Mouse (Mus musculus) regulatory T cell (primary cell): ENCODE measurements at regions not wholly inside any gene's neighbourhood (a gene's known extent, or its start where the extent isn't known, plus 50 kb on each side); places are given as distances from the start of the nearest gene placed in this dataset.

ENCODE experiments used
- in situ Hi-C: fragments of 300-600 bp; cut with MboI, MseI; formaldehyde crosslinking; loops from one replicate; pipeline ENCODE4 v1.15.1; 2025; ENCODE audit warnings: high pct_unique_total_duplicates

DNA sequence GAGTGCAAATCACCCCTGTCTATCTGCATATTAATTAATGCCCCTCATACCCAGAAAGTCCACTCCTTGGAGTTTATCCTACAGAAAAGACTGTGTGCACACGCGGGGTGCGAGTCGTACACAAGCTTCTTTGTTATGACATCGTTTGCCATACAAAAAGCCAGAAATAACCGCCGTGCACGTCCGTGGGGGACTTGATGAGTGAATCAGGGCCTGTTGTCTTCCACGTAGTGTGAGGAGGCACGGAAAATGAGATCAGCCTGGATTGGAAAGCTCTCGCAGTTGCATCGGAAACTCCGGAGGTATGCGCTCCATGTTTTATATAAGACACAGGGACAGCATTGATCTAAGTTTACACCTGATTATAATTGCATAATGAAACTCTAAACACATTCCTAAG, 120.3 kb downstream of the Etnk1 start:
- in situ Hi-C loops = no loop called here

DNA sequence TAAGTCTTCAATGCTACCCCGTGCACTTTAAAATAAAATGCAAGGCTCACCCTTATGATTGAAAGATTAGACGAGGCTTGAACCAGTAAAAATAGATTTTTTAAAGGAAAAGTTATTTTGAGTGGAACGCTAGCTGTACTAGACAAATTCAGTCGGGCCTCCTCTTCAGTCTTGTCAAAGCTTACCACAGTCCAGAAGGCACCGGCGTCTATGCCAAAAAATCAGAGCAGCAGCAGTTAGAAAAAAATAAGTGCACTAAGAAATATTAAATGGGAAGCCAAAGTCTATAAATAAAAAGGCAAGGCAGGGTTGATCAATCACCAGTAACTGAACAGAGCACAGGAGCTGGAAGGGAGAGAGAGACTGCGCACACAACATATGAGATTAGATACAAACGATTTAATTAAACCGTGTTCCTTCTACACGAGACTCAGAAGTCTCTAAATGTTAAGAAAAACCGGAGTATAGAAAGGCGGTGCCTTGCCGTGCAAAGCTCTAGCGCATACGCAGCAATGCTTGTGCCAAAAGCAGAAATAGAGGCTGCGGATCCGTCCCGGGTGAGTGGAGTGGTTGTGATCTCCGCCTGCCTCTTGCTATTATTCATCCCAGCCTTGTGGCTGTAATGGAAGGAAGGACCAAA, 121.6 kb downstream of the Etnk1 start:
- in situ Hi-C loops = no loop called here

DNA sequence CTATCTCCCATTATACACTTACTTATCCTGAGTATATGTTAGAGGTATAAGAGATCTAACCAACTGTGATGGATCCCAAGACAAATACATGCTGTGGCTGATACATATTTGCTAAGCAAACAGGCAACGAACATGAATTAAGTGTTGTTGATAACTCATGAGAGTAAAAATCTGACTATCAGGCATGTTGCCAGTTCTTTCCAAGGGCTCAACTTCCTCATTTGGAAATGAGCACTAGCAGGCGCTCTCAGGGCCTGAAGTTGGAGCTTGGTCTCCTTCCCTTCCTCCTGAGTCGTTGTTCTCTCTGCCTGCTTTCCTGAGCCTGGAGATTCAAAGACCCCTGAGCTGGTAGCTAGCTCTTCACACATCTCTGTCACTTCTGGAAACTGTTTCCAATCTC, 126.6 kb downstream of the Etnk1 start:
- in situ Hi-C loops = no loop called here

DNA sequence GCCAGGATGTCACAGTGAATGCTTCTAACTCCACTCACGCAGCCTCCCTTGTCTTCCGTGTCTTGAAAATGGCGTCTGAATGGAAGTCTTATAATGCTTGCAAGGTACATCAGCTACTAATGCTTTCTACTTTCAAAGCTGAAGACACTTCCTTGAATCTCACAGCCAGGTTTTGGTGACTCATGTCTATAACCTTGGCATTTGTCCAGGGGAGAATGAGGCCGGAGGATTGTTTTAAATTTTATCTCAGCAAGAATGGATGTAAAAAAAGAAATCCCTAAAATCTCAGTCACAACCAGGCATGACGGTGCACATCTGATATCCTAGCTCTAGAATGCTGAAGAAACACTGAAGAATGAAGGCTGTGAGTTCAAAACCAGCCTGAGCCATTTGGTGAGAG, 131.4 kb downstream of the Etnk1 start:
- in situ Hi-C loops = no loop called here

DNA sequence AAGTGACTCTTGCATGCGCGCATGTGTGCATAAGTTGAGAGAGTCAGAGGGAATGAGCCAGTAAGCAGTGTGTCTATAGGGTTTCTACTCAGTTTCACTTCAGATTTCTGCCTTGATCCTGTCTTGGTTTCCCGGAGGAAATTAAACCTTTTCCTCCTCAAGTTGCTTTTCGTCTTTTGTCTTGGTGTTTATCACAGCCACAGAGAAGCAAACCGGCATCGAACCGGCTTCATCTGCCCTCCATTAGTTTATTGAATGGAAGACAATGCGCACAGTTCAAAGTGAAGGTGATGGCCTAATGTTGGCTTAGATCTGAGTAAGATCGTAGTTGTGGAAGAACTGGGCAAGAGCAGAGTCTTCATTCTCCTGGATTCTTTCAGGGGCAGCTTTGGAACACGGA, 134.4 kb downstream of the Etnk1 start:
- in situ Hi-C loops = no loop called here

DNA sequence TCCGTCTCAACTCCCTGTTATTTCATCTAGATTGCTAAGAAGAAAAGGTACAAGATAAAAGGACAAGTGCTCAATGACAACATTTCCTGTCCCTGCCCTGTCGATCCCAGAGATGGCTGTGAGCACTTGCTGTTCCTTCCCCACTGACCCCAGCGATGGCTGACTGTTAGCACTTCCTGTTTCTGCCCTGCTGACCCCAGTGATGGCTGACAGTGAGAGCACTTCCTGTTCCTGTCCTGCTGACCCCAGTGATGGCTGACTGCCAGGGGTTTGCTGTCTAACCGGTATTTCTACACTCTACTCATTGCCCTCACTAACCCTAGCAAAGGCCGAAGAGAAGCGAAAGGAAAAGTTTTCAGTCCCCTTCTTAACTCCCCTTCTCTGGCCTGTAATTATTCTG, 140.3 kb downstream of the Etnk1 start:
- in situ Hi-C loops = no loop called here

DNA sequence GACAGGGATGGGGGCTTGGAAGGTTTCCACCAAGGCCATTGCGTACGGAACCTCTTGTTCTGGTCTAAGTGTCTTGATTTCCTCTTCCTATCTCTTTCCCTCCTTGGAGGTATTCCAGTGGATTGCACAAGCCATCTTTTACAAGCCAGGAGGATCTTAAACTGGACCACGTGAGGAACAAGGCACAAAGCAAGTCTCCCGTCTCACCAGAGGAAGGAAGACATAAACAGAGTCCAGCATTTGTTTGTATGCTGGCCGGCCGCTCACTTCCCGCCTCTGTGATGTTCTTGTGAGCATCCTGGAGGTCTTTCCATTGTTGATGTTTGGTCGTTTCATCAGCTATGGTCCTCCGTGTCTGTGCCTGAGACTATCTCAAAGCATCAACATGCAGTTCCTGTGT, 148.8 kb downstream of the Etnk1 start:
- in situ Hi-C loops = no loop called here

DNA sequence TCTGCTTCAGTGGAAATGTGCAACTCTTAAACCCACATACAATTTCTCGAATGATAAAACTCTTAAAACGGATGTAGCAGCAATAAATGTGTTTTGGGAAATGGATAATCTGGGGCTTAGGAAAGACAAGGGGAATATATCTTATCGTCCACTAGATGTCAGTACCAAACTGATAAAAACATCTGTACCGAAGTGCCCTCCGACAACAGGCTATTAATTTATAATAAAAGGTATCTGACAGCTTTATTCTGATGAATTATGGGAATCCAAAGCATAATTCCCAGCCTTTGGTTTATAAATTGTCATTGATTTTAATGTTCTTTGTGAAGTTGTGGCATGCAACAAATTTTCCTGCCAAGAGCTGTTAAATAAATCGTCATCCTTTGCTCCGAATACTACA, 153.4 kb downstream of the Etnk1 start:
- in situ Hi-C loops = no loop called here

DNA sequence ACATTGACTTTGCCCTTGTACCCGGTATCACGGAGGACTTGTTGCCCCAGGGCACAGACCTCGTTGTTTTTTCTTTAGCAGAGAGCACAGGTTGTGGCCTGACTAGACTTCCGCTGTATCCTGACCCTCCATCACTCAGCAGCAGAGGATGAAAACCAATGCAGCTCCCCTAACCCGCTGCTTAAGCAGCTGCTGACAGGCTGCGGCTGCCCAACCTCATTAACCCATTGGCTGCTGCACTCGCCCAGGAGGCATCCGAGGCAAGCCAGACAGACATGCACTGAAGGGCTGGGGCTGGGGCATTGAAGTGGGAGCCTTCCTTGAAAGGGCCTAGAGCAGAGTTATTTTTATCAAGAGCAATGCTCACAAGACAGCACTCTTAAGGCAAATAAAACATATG, 157.6 kb downstream of the Etnk1 start:
- in situ Hi-C loops = no loop called here

DNA sequence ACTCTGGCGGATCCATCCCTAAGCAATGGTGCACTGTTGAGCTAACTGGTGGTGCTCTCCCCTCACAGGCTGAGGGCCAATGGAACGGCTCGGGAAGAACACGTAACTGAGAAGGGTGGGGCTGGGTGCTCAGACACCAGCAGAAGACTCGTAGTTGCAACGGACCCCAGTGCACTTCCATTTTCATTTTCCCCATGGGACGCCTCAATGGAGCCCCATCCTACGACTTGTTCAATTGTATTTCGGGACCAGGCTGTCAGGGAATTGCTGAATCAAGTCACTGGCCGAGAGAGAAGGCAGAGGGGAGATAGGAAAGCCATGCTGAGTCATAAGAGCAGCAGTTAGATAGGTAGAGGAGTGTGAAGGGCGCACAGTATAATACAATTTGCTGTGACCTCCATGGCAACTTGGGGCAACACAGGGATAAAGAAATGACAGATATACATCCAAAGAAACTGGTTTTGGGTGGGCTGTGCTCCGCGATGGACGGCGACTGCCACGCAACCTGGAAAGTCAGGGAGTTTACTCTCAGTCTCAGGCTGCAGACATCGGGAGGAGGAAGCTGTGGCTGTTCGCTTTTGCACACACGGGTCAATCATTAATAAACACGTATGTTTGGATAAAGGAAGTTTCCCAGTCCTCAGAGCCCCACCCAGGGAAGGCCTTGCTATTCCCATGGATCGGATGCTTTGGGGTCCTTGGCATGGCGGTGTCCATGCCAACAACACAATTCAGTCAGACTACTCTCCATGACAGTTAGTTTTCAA, 160.1 kb downstream of the Etnk1 start:
- in situ Hi-C loops = no loop called here

DNA sequence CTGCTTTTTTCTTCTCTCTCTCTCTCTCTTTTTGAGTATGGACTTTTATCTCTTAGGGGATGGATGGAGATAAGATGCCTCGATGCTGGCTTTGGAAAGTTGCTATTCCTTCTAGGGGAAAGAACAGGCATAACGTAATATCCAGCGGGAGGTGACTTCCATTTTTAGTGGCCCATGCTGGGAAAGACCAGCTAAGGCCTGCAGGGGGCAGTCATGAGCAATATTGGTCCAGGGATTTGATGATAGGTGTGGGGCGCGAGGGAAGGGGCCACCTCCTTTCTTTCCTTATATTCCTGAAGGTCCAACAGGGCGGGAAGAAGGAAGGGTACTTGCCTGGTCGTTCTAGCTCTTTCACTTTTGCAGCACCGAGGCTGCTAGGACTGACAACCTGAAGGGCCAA, 160.8 kb downstream of the Etnk1 start:
- in situ Hi-C loops = no loop called here

DNA sequence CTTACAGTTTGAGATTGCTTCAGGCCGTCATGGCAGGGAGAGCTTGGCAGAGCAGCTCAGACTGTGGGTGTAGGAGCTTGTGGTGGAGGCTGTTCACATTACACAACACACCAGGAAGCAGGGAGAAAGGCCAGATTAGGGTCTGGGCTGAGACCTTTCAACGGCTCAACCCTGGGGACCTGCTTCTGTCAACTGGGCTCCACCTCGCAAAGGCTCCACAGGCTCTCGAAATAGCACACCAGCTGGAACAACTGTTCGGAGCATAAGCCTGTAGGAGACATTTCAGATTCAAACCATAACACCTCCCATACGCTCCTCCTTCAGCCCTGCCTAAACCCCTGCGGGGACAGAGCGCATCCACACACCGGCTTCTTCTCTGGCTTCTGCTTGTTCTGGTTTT, 161.2 kb downstream of the Etnk1 start:
- in situ Hi-C loops = no loop called here

DNA sequence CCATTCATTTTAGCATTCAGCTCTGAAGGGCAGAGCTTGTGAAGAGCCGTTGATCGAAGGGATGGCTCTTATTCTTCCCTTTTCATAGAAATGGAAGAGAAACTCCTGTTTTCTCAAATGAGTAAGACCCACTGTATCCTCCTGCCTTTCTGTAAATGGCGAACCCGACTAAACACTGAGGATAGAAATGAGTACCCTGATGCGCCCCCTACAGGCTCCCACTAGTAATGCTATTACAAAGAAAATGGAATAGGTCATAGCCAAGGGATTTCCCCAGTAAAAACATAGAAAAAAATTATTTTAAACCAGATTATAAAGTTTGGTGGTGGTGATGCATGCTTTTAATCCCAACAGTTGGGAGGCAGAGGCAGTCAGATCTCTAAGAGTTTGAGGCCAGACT, 162.1 kb downstream of the Etnk1 start:
- in situ Hi-C loops = no loop called here

DNA sequence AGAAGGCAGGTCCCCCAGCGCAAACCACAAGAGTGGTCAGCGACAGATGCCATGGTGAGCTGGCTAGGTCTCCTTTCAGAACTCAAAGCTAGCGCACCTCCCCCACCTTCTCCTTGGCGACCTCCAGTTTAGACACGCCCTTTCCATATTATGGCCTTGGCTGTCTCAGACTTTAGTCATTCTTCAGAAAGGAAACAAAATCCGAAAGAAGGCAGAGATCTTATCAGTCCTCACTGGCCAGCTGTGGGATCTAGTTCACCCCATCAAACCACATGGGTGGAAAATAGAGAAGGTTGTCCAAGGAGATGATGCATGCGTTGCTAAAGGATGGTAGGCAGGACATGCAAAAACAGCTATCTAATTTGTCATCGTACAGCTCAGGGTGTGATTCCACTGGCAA, 166.5 kb downstream of the Etnk1 start:
- in situ Hi-C loops = no loop called here

DNA sequence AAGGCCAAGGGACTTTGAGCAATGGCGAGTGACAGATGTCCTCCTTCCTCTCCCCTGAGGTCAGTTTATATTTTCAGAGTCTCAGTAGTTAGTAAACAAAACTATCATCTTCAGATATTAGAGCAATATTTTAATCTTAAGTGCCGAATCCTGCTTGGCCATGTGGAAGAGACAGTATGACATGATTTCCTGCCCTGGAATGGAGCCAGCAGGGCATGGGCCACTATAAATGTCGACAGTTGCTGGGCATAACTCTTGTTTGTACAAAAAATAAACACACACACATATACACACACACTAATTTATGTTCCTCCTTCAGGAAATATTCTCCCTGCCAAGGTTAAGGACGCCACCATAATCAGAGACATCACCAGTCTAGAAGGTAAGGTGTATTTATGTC, 169.6 kb downstream of the Etnk1 start:
- in situ Hi-C loops = no loop called here

DNA sequence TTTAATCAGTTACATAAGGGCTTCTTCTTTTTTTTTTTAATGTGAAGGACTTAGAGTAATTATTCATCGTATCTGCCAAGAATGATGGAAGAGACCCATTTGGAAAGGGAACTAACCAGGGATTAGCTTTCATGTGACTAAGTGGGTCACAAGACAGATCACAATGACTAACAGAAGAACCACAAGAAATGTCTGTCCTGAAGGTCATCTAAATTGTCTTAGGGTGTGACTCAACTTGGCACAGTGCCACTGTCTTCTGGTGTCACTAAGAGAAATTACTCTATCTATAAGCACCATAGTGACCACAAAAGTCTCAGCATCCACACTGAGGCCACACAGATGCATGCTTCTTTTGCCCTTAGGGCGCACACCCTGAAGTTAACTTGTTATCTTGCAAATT, 182.0 kb downstream of the Etnk1 start:
- in situ Hi-C loops = no loop called here

DNA sequence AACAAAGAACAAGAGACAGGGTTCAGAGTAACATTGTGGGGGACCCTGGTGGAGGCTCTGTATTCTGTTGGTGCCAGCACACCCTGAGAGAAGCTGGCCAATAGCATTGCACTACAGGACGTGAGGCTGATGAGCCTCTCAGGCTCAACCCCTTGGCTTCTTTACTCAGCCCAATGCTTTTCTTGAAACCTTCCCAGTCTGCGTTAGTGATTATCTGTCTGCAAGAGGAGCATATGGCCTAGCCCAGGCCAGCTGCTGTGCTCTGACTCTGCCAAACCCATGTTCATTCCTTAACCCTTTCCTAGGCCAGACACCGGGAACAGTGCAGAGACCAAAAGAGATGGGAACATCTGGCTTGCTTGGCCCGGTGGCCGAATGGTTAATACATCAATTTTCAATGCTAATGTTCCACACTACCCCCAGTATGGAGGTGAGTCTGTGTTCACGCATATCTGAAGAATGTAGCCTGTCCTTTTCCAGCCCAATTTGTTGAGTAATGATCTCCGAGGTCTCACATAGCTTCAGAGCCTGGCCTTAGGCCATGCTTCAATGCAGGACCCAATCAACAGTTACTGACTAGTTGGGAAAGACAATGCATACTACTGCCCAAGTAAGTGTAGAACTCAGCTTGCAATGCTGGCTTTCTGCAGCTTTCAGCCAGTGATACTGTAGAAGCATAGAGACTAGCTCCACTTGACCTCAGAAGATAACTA, 192.5 kb downstream of the Etnk1 start:
- in situ Hi-C loops = no loop called here

DNA sequence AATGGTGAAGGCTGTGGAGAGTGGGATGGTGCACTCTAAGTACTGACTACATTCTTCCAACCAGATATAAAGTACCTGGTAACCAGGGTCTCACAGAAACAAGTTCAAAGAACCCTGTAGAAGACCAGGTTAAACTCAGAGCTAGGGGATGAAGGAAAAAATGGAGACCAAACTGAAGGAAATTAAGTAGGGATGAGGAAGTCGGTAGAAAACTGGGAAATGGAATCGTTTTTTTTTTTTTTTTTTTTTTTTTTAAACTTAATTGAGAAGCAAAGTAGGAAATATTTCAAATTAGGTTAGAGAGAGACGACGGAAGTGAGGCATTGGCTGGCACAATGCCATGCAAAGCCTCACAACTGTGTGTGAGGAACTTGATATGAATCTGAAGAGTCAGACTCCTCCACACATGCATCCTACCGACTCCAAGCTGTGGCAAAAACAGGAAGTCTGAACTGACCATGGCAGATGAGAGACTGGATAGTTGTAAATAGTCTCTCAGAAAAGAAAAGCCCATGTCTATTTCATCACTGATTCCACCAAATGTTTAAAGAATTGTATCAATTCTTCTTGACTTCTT, 194.2 kb downstream of the Etnk1 start:
- in situ Hi-C loops = no loop called here

DNA sequence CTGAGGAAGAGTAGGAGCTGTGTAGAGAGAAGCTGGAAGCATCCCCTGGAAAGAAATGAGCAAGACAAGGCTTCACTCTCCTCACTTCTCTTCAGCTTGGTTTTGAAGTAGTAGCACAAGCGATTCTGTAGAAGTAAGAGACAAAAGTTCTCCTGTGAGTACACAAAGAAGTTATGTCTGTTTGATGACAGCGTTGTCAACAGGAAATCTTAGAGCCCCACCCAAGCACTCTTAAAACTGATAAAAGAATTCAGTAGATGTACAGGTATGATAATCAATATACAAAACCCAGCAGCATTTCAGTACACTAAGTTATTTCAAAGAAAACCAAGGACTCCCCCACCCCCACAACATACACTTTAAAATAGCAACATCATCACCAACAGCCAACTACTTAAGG, 194.9 kb downstream of the Etnk1 start:
- in situ Hi-C loops = no loop called here

DNA sequence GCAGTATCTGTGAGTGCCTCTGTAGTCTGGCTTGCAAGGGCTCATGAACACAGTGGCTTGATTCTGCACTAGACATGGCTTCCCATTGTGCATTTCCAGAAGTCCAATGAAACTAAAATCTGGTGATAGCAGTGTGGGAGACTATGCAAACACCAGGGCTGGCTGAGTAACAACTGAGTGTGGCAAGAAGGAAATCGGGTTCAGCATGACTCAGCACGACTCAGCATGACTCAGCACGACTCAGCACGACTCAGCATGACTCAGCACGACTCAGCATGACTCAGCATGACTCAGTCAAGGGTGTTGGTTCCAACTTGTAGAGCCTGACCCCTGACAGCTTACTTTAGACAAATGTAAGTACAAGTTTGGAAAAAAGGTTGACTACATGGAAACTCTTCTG, 198.8 kb downstream of the Etnk1 start:
- in situ Hi-C loops = no loop called here

DNA sequence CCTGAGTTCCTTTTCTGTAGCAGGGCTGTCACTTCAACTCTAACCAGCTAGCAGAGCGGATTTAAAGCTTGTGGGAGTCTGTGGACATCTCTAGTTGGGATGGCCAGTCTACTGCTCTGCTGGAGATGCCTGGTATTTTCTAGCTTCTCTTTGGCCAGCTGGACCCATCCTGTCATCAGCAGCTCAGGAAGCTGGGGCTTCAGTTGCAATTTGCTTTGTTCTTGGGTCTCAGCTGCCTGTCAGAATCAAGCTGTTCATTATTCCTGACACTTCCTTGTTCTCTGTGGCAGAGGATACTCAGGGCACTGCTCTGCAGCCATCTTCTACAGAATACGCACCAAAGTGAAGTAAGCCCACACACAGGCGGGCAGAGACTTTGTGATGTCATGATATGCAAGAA, 200.8 kb downstream of the Etnk1 start:
- in situ Hi-C loops = no loop called here

DNA sequence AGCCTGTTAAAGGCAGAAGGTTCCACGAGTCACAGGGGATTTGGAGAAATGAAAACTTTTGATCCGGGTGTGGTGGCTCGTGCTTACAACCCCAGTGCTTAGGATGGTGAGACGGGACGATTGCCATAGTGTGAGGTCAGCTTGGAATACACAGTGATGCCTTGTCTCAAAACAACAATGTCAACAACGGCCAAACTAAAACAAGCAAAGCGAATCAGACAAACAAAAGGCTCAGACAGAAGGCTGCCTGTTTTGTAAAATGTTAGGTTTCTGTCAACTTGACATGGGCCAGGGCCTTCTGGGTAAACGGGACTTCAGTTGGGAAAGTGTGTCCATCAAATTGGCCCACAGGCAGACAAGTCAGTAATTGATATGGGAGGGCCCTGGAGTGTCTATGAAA, 201.6 kb downstream of the Etnk1 start:
- in situ Hi-C loops = no loop called here

DNA sequence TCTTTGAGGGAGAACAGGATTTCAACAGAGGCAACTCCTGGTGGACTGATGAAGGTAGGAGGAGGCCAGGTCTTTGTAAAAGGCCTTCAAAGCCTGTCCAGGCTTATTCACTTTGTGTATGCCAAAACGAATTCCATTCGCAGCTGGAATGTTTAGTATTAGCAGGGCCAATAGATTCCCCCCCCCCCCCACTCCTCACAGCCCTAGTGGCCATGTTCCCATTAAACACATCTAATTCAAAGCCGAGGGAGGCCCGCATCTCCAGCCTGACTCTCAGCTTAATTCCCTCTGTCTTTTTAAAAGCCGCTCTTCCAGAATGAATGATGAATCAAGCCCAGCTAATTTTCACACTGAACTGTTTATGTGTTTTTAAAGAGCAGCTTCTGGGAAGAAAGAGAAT, 205.5 kb downstream of the Etnk1 start:
- in situ Hi-C loops = no loop called here
